Mouse (Mus musculus) thymus, postnatal 0 days (tissue): ENCODE data around the gene Ier2. TPM values are rescaled to one million over a fixed set of nuclear protein-coding genes. Genes with fewer than 3 reads are reported as not detected.

Experiments
- polyA plus RNA-seq: library from polyadenylated mRNA; unstranded; fragments of >200 nt; fragmentation: Nextera tagmentation; extraction: Ambion mirVana; gene quantifications from 2 replicates; pipeline ENCODE4 v1.2.1, GENCODE M21; 2015

Ier2 gene
- polyA plus RNA-seq, 1 experiment from 2014 or later: 86.0 TPM

Other genes with a start within 250 kb of the Ier2 start
- 50.0 and 51.5 TPM in 2 replicates for gene Trmt1, start 23.5 kb upstream of the Ier2 start, polyA plus RNA-seq
- gene Nacc1, start 25.0 kb upstream of the Ier2 start, polyA plus RNA-seq: 12.1 TPM in 2 replicates
- gene Lyl1, start 38.6 kb upstream of the Ier2 start, polyA plus RNA-seq: 8.1 and 8.8 TPM in 2 replicates
- 2.4 and 3.6 TPM in 2 replicates for gene G430095P16Rik, start 60.2 kb upstream of the Ier2 start, polyA plus RNA-seq
- gene Nfix, start 137.5 kb upstream of the Ier2 start, polyA plus RNA-seq: 7.2 and 11.7 TPM in 2 replicates
- 4.0 and 4.4 TPM in 2 replicates for gene Dand5, start 160.0 kb upstream of the Ier2 start, polyA plus RNA-seq
- gene Gadd45gip1, start 168.7 kb upstream of the Ier2 start, polyA plus RNA-seq: 56.4 and 57.4 TPM in 2 replicates
- 120 and 141 TPM in 2 replicates for gene Rad23a, start 177.8 kb upstream of the Ier2 start, polyA plus RNA-seq
- 383 and 479 TPM in 2 replicates for gene Calr, start 184.1 kb upstream of the Ier2 start, polyA plus RNA-seq
- gene Farsa, start 194.1 kb upstream of the Ier2 start, polyA plus RNA-seq: 92.4 and 93.1 TPM in 2 replicates
- 104 and 110 TPM in 2 replicates for gene Syce2, start 209.3 kb upstream of the Ier2 start, polyA plus RNA-seq
- 27.1 and 29.1 TPM in 2 replicates for gene Gcdh, start 231.1 kb upstream of the Ier2 start, polyA plus RNA-seq
- 0.37 and 0.43 TPM in 2 replicates for gene Klf1, start 239.1 kb upstream of the Ier2 start, polyA plus RNA-seq
- gene Dnase2a, start 245.7 kb upstream of the Ier2 start, polyA plus RNA-seq: 12.8 and 12.9 TPM in 2 replicates